Mouse (Mus musculus) right cerebral cortex, postnatal 36 days (tissue): ENCODE data around the gene Klk9.

Source experiments
- DNase-seq, 2 experiments: peaks; one replicate each; pipeline ENCODE4 v3.0.0; 2022; ENCODE audit warnings: low spot score in 2 of 2, mixed read lengths in 1 of 2

The Klk9 gene

GRCm38 (mm10) chr7:43796355-43796754 lies 4.7 kb downstream of the Klk9 start:
- DNase-seq, result no peak

GRCm38 (mm10) chr7:43797333-43797769 lies 5.7 kb downstream of the Klk9 start, which contains the start of gene Klk8:
TSS of gene Klk8 (plus strand) at chr7:43797577.
- DNase-seq, result no peak

- no peak for DNase-seq
Observed at GRCm38 (mm10) chr7:43797844-43798462, 6.3 kb downstream of the Klk9 start.

GRCm38 (mm10) chr7:43799876-43800275 lies 8.2 kb downstream of the Klk9 start:
- DNase-seq, result no peak

DNA sequence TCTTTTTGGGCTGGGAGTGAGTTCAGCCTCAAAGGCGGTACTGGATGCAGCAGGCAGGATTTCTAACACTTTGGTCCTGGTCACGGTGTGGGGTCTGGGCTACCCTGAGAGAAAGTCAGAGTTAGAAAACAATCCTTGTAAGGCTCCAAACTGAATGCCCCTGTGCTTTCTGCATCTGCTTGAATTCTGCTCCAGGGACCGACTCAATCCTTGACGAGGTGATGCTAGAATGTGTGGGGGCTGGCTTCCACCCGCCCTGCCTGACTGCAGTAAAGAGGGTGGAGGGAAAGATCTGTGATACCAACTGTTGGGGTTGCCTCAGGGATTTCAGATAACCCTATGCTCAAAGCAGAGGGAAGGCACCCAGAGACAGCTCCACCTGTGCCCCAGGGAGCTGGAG lies 19.3 kb downstream of the Klk9 start, which contains the start of gene Klk7:
Gene Klk7 (plus strand): TSS at position 301 of the 400 bp plus-strand sequence.
- no peak for DNase-seq

- DNase-seq, result no peak
Observed at GRCm38 (mm10) chr7:43815211-43815610, 23.5 kb downstream of the Klk9 start.

DNA sequence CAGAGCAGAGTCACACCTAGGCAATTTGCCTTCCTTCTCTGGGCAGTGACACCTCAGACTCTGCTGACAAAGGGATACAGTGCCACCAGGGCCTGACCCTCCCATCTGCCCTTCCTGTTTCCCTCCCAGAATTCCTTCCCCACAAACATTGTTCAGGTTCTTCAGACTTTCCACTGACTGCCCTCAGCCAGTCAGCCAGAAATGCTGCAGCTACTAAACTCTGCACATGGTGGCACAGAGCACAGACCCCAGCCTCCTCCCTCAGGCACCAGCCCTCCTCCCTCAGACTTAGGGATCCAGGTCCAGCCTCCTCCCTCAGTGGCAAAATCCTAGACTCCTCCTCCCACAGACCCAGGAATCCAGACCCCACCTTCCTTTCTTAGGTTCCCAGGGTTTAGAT lies 25.1 kb downstream of the Klk9 start:
- no peak for DNase-seq

- no peak for DNase-seq
Observed at GRCm38 (mm10) chr7:43821581-43821980, 29.9 kb downstream of the Klk9 start.

- no peak for DNase-seq
Observed at GRCm38 (mm10) chr7:43824199-43824598, 32.5 kb downstream of the Klk9 start, which contains the start of gene Klk6. TSS of gene Klk6 (plus strand) at chr7:43824499.

DNA sequence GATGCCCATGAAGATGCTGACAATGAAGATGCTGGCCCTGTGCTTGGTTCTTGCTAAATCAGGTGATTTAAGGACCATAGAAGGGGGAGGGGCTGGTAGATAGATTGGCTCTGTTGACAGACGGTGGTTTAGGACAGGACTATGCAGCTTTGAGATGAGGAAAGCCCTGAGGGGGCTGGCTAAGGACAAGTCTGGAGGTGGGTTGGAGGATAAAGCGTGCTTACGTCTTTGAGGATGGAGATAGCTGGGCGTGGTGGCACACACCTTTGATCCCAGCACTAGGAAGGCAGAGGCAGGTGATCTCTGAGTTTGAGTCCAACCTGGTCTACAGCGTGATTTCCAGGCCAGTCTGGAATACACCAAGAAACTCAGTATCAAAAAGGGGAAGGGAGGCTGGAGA lies 34.4 kb downstream of the Klk9 start:
- no peak for DNase-seq

GRCm38 (mm10) chr7:43827706-43828105 lies 36.0 kb downstream of the Klk9 start:
- no peak for DNase-seq

DNA sequence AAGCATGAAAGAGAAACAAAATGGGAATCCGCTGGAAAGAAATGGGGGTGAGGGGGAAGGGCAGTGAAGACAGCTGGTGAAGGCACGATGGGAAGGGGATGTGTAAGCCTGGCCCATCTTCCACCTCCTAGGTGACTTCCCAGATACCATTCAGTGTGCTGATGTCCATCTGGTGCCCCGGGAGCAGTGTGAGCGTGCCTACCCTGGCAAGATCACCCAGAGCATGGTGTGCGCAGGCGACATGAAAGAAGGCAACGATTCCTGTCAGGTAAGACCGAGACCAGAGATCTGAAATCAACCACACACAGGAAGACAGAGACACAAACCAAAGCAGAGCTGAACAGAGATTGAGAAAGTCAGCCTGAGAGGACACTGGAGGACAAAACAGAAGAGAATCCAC lies 37.3 kb downstream of the Klk9 start:
- DNase-seq, result no peak

- DNase-seq, result no peak
Observed at GRCm38 (mm10) chr7:43841701-43842100, 50.0 kb downstream of the Klk9 start, which contains the start of gene Klk5. TSS of gene Klk5 (plus strand) at chr7:43841971.

GRCm38 (mm10) chr7:43843801-43844200 lies 52.1 kb downstream of the Klk9 start:
- no peak for DNase-seq
